Mouse (Mus musculus): ENCODE measurements around the gene Ubb.
"Not testable (repeated sequence)": the region's sequence is repeated elsewhere in the genome, so short reads cannot be mapped to it uniquely, and the experiment has no call there.

DNA sequence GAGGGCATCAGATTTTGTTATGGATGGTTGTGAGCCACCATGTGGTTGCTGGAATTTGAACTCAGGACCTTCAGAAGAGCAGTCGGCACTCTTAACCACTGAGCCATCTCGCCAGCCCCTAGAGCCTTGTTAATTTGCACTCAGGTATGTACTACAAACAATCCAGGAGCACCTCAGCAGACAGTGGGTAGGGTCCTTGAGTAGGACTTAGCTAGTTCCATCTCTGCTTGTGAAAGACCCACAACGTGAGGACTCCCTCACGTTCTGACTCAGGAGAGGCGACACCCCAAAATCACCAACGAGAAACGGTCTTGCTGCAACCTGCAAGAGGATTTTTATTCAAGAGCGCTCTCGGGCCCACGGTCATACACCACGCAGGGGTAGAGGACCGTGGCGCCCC, 42.6 kb upstream of the Ubb start:
- not testable (repeated sequence) for TF ChIP-seq TAL1 (conservative IDR thresholded peaks at IDR 0.05; ENCODE audit: low read depth, low read length); GATA1 (IDR thresholded peaks at IDR 0.05; ENCODE audit: borderline replicate concordance, low read length)

All from G1E (cell line).